Mouse (Mus musculus) forebrain, embryonic 13.5 days (tissue): ENCODE results near the gene Slc35e1. TPM values are rescaled to one million over a fixed set of nuclear protein-coding genes. Genes with fewer than 3 reads are reported as not detected.

Source experiments
- ATAC-seq: fragments of 200-750 bp; cut with Nextera tagmentation; 2 replicates; pipeline ENCODE4 v1.8.0; 2017
- H3K27ac ChIP-seq: fragments of 300-500 bp; sonication (generic); 2 replicates; pipeline ENCODE4 v1.5.1; 2015; ENCODE audit warnings: inconsistent platforms, mild to moderate bottlenecking, moderate library complexity
- H3K27me3 ChIP-seq: fragments of 300-500 bp; sonication (generic); 2 replicates; pipeline ENCODE4 v1.6.1; 2015; ENCODE audit warnings: mild to moderate bottlenecking, inconsistent platforms
- H3K36me3 ChIP-seq: fragments of 300-500 bp; sonication (generic); 2 replicates; pipeline ENCODE4 v1.6.1; 2015; ENCODE audit warnings: mild to moderate bottlenecking, inconsistent platforms; ENCODE audit not compliant: poor library complexity, severe bottlenecking
- H3K4me1 ChIP-seq: fragments of 300-500 bp; sonication (generic); 2 replicates; pipeline ENCODE4 v1.6.1; 2015; ENCODE audit warnings: inconsistent platforms
- H3K4me2 ChIP-seq: fragments of 300-500 bp; sonication (generic); 2 replicates; pipeline ENCODE4 v1.6.1; 2015; ENCODE audit warnings: inconsistent platforms, mild to moderate bottlenecking, moderate library complexity
- H3K4me3 ChIP-seq: fragments of 300-500 bp; sonication (generic); 2 replicates; pipeline ENCODE4 v1.5.1; 2015; ENCODE audit warnings: mild to moderate bottlenecking, inconsistent platforms
- H3K9ac ChIP-seq: fragments of 300-500 bp; sonication (generic); 2 replicates; pipeline ENCODE4 v1.6.1; 2015; ENCODE audit warnings: mild to moderate bottlenecking, inconsistent platforms
- H3K9me3 ChIP-seq: fragments of 300-500 bp; sonication (generic); replicated peaks from 2 replicates; pipeline ENCODE4 v1.6.1; 2016; ENCODE audit warnings: inconsistent platforms
- WGBS: fragments of 180-500 bp; shearing (Covaris S2); methylation state at CpG from one replicate; pipeline ENCODE4 v1.1.7; 2015; 5-methylcytosine and 5-hydroxymethylcytosine counted together
- polyA plus RNA-seq: library from polyadenylated mRNA; unstranded; fragments of >200 nt; fragmentation: Nextera tagmentation; extraction: Ambion mirVana; gene quantifications from 2 replicates; pipeline ENCODE4 v1.2.1, GENCODE M21; 2015

Slc35e1 gene
- polyA plus RNA-seq, 1 experiment from 2014 or later, result 8.8 TPM

DNA sequence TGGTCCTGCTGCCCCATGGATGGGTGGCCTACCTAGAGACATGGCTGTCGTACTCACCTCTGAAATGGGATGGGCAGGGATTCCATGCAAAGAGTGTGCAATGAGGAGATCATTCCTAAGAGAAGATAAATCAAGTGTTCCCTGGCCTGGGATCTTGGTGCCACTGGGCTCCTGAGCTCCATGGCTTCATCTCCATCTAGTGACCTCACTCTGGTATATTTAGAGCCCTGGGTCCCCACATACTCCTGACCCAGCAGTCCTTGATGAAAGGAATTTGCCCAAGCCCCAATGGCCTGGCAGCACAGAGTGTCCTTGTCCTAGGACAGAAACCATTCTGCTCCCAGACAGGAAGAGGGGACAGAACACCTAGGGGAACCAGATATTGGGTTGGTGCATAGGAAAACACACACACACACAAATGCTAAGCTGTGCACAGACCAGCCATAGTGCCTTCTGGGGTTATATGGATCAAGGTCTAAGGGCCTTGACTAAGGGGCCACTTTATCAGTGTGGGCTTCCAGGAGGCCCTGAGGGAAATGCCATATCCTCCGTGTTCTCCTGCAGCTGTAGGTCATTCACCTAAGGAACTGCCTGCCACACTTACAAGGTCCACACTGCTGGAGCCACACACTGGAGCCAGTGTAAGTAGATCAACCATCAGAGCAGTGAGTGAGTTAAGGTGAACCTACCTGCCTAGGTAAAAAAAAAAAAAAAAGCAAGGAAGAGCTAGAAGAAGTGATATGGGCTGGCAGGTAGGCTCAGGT, 7.3 kb upstream of the Slc35e1 start:
- no peak overlapping the region for H3K4me2 ChIP-seq
- H3K4me1 ChIP-seq, result peaks cover 29% of the 10 kb centered on the region
- no peak for ATAC-seq
- H3K36me3 ChIP-seq, result peaks cover 32% of the 10 kb centered on the region
- H3K4me3 ChIP-seq, result no peak overlapping the region
- WGBS, result 95% methylated on average over 2 of the region's 2 CpGs
- no peaks in the 10 kb centered on the region for H3K9me3 ChIP-seq
- H3K27ac ChIP-seq, result no peak overlapping the region
- no peak overlapping the region for H3K9ac ChIP-seq
- no peaks in the 10 kb centered on the region for H3K27me3 ChIP-seq

DNA sequence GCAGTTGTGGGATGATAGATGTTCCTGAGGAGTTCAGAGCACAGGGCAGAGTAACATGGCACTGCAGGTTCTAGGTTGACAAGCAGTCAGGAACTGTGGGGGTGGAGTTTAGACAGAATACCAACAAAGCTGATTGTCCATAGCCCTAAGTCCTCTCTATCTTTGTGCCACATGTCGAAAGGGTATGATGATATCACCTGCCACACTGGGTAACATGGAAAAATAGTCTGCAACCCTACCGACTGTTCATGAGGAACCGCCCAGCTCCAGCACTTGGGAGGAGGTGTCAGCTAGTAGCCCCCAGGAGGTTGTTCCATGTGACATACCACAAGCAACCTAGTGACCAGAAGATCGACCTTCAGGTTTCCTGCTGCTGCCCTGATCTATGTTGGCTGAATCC, 6.1 kb upstream of the Slc35e1 start:
- WGBS, result 94% methylated on average over 4 of the region's 4 CpGs
- no peak overlapping the region for H3K27ac ChIP-seq
- peaks cover 37% of the 10 kb centered on the region for H3K36me3 ChIP-seq
- no peak overlapping the region for H3K4me3 ChIP-seq
- H3K9me3 ChIP-seq, result no peaks in the 10 kb centered on the region
- no peak overlapping the region for H3K4me2 ChIP-seq
- H3K27me3 ChIP-seq, result no peaks in the 10 kb centered on the region
- H3K4me1 ChIP-seq, result peaks cover 29% of the 10 kb centered on the region
- no peak overlapping the region for H3K9ac ChIP-seq
- no peak for ATAC-seq

DNA sequence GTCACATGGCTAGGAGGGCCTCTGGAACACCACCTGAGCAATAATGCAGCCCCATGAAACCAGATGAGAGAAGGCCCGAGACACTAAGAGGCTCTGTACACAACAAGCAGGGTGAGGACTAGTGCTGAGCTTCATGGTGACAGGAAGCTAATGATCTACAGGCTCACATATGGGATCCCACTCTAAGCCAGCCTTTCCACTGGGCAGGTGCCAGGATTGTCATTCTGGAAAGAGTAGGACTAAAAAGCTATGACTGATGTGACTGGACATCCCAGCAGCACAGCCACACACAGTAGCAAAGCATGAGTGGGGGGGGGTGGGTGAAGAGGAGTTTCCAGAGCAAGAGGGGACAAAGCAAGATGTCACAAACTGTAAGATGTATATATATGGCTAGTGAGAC, 5.5 kb upstream of the Slc35e1 start:
- Histone ChIP-seq H3K27ac (no peak overlapping the region), H3K9ac (no peak overlapping the region), H3K4me3 (no peak overlapping the region), H3K4me2 (no peak overlapping the region), H3K4me1 (peaks cover 28% of the 10 kb centered on the region), H3K27me3 (no peaks in the 10 kb centered on the region), H3K36me3 (peaks cover 37% of the 10 kb centered on the region), H3K9me3 (no peaks in the 10 kb centered on the region)
- ATAC-seq, result no peak
- 94% methylated on average over 1 of the region's 1 CpGs for WGBS

DNA sequence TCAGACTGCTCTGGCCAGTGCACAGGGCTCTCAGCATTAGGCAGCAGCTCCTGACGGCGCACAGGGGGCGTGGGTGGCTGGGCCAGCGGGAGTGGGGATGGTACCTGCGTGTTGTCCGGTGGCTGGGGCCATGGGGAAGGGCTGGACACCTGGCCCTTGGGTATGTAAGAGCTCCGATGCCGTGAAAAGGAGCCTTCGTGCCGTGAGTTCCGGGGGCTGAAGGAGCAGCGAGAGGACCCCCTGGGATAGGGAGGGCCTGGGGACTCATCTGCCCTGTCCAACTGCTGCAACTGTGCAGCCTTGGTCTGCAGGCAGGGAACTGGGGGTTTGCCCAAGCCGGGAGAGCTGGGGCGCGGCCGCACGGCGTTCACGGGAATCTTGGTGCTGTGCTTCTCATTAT, 3.8 kb upstream of the Slc35e1 start:
- no peaks in the 10 kb centered on the region for H3K27me3 ChIP-seq
- H3K4me1 ChIP-seq, result peaks cover 29% of the 10 kb centered on the region
- no peak for ATAC-seq
- WGBS, result 90% methylated on average over 19 of the region's 19 CpGs
- peaks cover 31% of the 10 kb centered on the region for H3K36me3 ChIP-seq
- no peak overlapping the region for H3K4me3 ChIP-seq
- H3K4me2 ChIP-seq, result no peak overlapping the region
- no peaks in the 10 kb centered on the region for H3K9me3 ChIP-seq
- H3K27ac ChIP-seq, result no peak overlapping the region
- no peak overlapping the region; the same call in 1 of the 2 replicates for H3K9ac ChIP-seq

DNA sequence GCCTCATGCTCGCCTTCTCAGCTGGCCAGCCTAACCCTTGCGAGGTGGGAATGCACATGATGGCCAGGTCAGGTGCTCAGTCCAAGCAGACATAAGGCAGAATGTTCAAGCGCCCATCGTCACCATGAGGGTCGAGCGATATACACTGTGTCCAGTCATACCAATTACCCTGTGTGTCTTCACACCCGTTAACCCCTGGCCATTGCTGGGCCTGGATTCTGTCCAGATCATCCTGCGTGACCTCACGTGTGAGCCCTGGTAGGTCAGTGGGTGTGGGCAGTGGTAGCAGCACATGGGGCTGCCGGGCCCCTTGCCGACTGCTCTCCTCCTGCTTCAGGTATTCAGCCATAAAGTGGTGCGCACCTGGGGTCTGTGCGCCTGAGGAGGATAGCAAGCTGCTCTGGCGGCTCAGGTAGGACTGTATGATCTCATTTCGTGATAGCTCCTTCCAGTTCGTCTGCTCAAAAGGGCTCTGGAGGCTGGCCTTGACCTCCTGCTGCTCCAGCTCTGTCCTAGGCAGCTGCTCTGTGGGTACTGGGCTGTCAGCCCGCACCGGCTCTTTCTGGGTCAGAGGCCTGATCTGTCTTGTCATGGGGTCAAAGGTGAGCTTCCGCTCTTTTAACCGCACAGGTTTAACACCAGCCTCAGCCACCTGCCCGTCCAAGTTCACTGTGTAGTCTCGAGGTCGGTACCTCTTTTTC, 3.1 kb upstream of the Slc35e1 start:
- Histone ChIP-seq H3K36me3 (peaks cover 31% of the 10 kb centered on the region), H3K9me3 (no peaks in the 10 kb centered on the region), H3K9ac (no peak overlapping the region), H3K4me3 (no peak overlapping the region), H3K4me1 (peaks cover 35% of the 10 kb centered on the region), H3K27ac (no peak overlapping the region), H3K4me2 (no peak overlapping the region), H3K27me3 (no peaks in the 10 kb centered on the region)
- WGBS, result 88% methylated on average over 23 of the region's 23 CpGs
- no peak for ATAC-seq

DNA sequence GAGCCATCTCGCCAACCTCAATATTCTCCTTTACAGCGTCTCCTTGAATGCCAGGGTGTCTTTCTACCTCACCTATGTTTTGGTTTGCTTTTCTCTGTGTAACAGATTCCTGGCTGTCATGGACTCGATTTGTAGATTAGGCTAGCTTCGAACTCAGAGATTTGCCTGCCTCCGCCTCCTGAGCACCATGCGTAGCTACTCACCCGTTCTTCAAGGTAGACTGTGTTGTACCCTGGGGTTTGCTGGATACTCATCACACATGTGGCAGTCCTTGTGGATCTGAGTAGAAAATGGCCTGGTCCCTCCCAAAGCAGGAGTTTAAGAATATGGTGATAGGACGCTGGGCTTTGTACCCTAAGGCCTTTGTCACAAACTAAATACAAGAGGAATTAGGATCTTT, 967 bp upstream of the Slc35e1 start:
- Histone ChIP-seq H3K27me3 (no peaks in the 10 kb centered on the region), H3K4me2 (peak overlapping the region; percentile 75), H3K4me3 (peak overlapping the region; percentile 95), H3K9me3 (no peaks in the 10 kb centered on the region), H3K36me3 (peaks cover 42% of the 10 kb centered on the region), H3K4me1 (peaks cover 39% of the 10 kb centered on the region), H3K9ac (peak overlapping the region; percentile 77), H3K27ac (peak overlapping the region; percentile 71; the same call in 1 of the 2 replicates)
- no peak for ATAC-seq
- WGBS, result 16% methylated on average over 8 of the region's 8 CpGs

DNA sequence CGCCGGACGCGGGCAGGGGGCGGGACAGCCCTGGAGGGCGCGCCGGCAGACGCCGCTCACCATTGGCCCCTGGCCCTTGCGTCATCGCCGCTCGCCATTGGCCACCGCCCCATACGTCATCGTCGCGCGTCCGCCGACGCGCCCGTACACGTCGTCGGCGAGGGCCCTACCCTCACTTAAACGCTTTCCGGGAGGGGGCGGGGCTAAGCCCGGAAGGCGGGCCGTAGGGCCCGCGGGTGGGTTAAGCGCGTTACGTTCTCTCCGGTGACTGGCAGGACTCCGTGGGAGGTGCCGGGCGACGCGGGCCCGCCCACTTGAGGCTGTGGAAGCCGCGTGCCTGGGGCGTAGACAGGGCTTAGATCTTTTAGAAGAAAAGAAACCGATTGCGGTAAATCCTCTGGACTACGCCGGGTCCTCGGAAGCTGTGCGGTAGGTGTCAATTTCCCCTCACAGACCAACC, 238 bp upstream of the Slc35e1 start:
- H3K27me3 ChIP-seq, result no peaks in the 10 kb centered on the region
- H3K9me3 ChIP-seq, result no peaks in the 10 kb centered on the region
- H3K4me2 ChIP-seq, result peak overlapping the region; percentile 79
- under 1% methylated on average over 37 of the region's 56 CpGs for WGBS
- ATAC-seq, result peak; percentile 97
- H3K4me3 ChIP-seq, result peak overlapping the region; percentile 95
- peaks cover 39% of the 10 kb centered on the region for H3K4me1 ChIP-seq
- peak overlapping the region; percentile 86 for H3K9ac ChIP-seq
- H3K27ac ChIP-seq, result peak overlapping the region; percentile 71
- peaks cover 48% of the 10 kb centered on the region for H3K36me3 ChIP-seq

DNA sequence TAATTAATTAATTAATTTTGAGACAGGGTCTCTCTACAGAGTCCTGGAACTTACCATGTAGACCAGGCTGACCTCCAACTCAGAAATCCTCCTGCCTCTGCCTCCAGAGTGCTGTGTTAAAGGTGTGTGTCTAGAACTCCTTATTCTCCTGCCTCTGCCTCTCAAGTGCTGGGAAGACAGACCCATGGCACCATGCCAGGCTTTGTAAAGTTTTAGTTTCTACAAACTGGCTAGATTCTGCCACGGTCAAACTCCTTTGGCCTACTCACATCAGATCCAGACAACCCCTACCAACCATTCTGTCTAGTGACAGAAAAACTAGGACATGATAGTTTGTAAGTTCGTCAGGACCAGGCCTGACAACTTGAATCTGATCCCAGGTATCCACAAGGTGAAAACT, 1.4 kb downstream of the Slc35e1 start:
- no peak overlapping the region for H3K27ac ChIP-seq
- H3K36me3 ChIP-seq, result peaks cover 50% of the 10 kb centered on the region
- H3K4me3 ChIP-seq, result peak overlapping the region; percentile 95
- H3K4me1 ChIP-seq, result peaks cover 39% of the 10 kb centered on the region
- no peak for ATAC-seq
- H3K4me2 ChIP-seq, result peak overlapping the region; percentile 79
- 85% methylated on average over 2 of the region's 2 CpGs for WGBS
- peak overlapping the region; percentile 86 for H3K9ac ChIP-seq
- no peaks in the 10 kb centered on the region for H3K27me3 ChIP-seq
- H3K9me3 ChIP-seq, result no peaks in the 10 kb centered on the region

DNA sequence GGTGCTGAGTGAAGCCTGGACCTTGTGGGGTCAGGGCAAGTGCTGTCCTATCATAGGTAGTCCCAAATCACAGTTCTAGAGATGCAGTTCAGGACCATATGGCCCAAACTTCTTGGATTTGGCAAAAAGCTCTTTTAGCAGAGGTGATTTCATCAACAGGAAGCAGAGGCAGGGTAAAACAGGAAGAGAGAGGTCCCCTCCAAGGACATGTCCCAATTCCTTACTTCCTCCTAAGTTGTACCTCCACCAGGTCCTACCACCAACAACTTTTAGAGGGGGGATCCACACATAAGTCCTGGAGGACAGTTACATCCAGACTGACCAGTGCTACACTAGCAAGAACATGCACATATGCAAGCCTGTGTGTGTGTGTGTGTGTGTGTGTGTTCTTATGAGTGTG, 5.4 kb downstream of the Slc35e1 start:
- no peak overlapping the region for H3K27ac ChIP-seq
- no peaks in the 10 kb centered on the region for H3K27me3 ChIP-seq
- no peak for ATAC-seq
- H3K4me2 ChIP-seq, result no peak overlapping the region
- H3K9ac ChIP-seq, result no peak overlapping the region
- no peak overlapping the region for H3K4me3 ChIP-seq
- peaks cover 17% of the 10 kb centered on the region for H3K4me1 ChIP-seq
- H3K9me3 ChIP-seq, result no peaks in the 10 kb centered on the region
- peaks cover 68% of the 10 kb centered on the region for H3K36me3 ChIP-seq

DNA sequence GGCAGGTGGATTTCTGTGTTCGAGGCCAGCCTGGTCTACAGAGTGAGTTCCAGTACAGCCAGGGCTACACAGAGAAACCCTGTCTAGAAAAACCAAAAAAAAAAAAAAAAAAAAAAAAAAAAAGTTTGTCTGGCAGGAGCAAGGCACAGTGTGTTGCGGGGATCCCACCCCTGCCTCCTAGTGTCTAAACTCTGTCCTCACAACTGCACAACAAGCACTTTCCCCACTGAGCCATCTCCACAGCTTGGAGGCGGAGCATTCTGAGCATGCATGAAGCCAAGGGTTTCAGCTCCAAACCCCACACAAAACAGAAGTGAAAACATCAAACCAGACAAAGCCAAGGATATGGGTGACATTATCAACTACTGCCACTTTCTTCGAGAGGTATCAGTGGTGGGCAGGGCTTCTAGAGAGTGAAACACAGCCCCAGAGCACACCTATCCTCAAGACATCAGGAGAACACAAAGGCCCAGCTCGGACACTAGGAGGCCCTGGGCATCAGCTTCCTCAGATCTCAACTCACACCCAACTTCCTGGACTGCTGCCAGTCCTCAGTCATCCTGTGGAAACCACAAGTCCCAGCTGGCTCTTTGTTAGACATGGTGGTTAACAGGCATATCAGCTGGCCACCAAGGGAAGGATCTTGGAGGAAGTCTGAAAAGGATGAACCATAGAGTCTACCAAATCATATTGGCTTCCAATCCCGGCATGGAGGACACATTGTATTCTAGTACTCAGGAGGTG, 6.8 kb downstream of the Slc35e1 start:
- peaks cover 4% of the 10 kb centered on the region for H3K4me1 ChIP-seq
- ATAC-seq, result no peak
- no peaks in the 10 kb centered on the region for H3K9me3 ChIP-seq
- H3K27me3 ChIP-seq, result no peaks in the 10 kb centered on the region
- H3K4me2 ChIP-seq, result no peak overlapping the region
- H3K27ac ChIP-seq, result no peak overlapping the region
- no peak overlapping the region for H3K9ac ChIP-seq
- 93% methylated on average over 6 of the region's 6 CpGs for WGBS
- peaks cover 78% of the 10 kb centered on the region for H3K36me3 ChIP-seq
- H3K4me3 ChIP-seq, result no peak overlapping the region

DNA sequence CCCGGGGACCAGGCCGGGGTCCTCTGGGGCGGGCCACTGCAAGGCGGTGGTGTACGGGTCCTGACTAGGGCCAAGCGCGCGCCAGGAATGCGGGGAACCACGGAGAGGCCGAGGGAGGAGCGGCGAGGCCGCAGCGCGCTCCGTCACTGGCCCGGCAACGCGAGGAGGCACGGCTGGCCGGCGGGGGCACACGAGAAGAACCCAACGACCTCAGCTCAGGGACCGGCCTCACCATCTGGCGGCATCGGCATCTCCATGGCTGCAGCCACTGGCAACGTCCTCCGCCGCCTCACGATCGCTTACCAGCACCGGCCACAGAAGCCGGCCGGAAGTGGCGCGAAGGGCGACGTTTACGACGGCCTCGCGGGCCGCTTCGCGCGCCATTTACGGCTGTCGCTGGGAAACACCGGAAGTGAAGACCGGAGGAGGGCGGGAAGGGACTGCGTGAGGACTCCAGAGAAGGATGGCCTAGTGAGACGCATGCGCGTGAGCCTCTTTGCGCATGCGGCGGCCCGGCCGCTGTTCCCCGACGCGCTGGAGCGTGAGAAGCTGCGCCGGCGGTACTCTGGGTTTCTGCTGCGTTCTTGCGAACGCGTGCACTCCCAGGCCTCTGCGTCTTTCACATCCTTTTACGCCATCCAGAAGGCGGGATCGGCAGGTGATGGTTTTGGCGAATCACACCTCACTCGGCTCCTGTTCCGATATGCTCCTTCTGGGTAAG, 17.4 kb downstream of the Slc35e1 start, which contains the start of gene Cherp:
Cherp (minus strand) TSS at position 401 of the 721 bp plus-strand sequence.
- no peaks in the 10 kb centered on the region for H3K9me3 ChIP-seq
- H3K4me1 ChIP-seq, result peaks cover 18% of the 10 kb centered on the region
- peak; percentile 97 for ATAC-seq
- H3K27me3 ChIP-seq, result no peaks in the 10 kb centered on the region
- peak within 1 kb of the TSS; percentile 84 for H3K27ac ChIP-seq
- under 1% methylated on average over 80 of the region's 80 CpGs for WGBS
- H3K4me3 ChIP-seq, result peak within 1 kb of the TSS; percentile 90
- H3K9ac ChIP-seq, result peak within 1 kb of the TSS; percentile 88
- peaks cover 39% of the 10 kb centered on the region for H3K36me3 ChIP-seq
- peak within 1 kb of the TSS; percentile 94 for H3K4me2 ChIP-seq
